Mouse (Mus musculus): ENCODE measurements around the gene Lsg1.

Gene Lsg1

GRCm38 (mm10) chr16:30549966-30550747 lies 37.2 kb downstream of the Lsg1 start:
- peak; percentile 71 to 74 for DNase-seq

GRCm38 (mm10) chr16:30549516-30549915 lies 37.9 kb downstream of the Lsg1 start:
- DNase-seq: no peak

GRCm38 (mm10) chr16:30548291-30548690 lies 39.1 kb downstream of the Lsg1 start:
- DNase-seq: no peak

GRCm38 (mm10) chr16:30544693-30545092 lies 42.7 kb downstream of the Lsg1 start:
- no peak for DNase-seq

GRCm38 (mm10) chr16:30543386-30543785 lies 44.0 kb downstream of the Lsg1 start:
- no peak for DNase-seq

- DNase-seq: no peak
These were observed 44.6 kb downstream of the Lsg1 start for GRCm38 (mm10) chr16:30542826-30543225.

- DNase-seq: no peak
These were observed 47.0 kb downstream of the Lsg1 start for GRCm38 (mm10) chr16:30540107-30541001.

GRCm38 (mm10) chr16:30539433-30539832 lies 48.0 kb downstream of the Lsg1 start:
- peak; percentile 50 to 51 for DNase-seq

GRCm38 (mm10) chr16:30535075-30535474 lies 52.3 kb downstream of the Lsg1 start:
- DNase-seq: no peak

GRCm38 (mm10) chr16:30533592-30533991 lies 53.8 kb downstream of the Lsg1 start:
- DNase-seq: no peak

- DNase-seq: no peak
These were observed 54.5 kb downstream of the Lsg1 start for GRCm38 (mm10) chr16:30532929-30533328.

GRCm38 (mm10) chr16:30531761-30532406 lies 55.5 kb downstream of the Lsg1 start:
- peak; percentile 35 to 37 for DNase-seq

GRCm38 (mm10) chr16:30530815-30531214 lies 56.6 kb downstream of the Lsg1 start:
- DNase-seq: no peak

GRCm38 (mm10) chr16:30528386-30528785 lies 59.0 kb downstream of the Lsg1 start:
- no peak for DNase-seq

- no peak for DNase-seq
These were observed 59.5 kb downstream of the Lsg1 start for GRCm38 (mm10) chr16:30527889-30528288.

- DNase-seq: no peak
These were observed 61.6 kb downstream of the Lsg1 start for GRCm38 (mm10) chr16:30525756-30526155.

- DNase-seq: no peak
These were observed 62.9 kb downstream of the Lsg1 start for GRCm38 (mm10) chr16:30524481-30524880.

- DNase-seq: no peak
These were observed 65.0 kb downstream of the Lsg1 start for GRCm38 (mm10) chr16:30522253-30522940.

- no peak for DNase-seq
These were observed 66.2 kb downstream of the Lsg1 start for GRCm38 (mm10) chr16:30521147-30521546.

GRCm38 (mm10) chr16:30520361-30520823 lies 67.0 kb downstream of the Lsg1 start:
- DNase-seq: peak; percentile 45 to 69

- DNase-seq: no peak
These were observed 68.8 kb downstream of the Lsg1 start for GRCm38 (mm10) chr16:30518635-30519034.

- no peak for DNase-seq
These were observed 69.6 kb downstream of the Lsg1 start for GRCm38 (mm10) chr16:30517666-30518283.
